Mouse (Mus musculus) CH12.LX (cell line): ENCODE data around the gene B230217C12Rik.

Experiments
- CTCF ChIP-seq, 2 experiments: IDR thresholded peaks in 1 of 2; conservative IDR thresholded peaks in 1 of 2; 2 replicates each; pipeline ENCODE4 v1.5.1; 2011 to 2012; ENCODE audit warnings: low read depth in 2 of 2, low read length in 2 of 2, improper control_type of control experiment in 1 of 2, inconsistent platforms in 1 of 2, mild to moderate bottlenecking in 1 of 2, moderate library complexity in 1 of 2
- EP300 ChIP-seq: IDR thresholded peaks from 2 replicates; pipeline ENCODE4 v1.6.1; 2011; ENCODE audit warnings: low read length, improper control_type of control experiment
- KAT2A ChIP-seq: IDR thresholded peaks from 2 replicates; pipeline ENCODE4 v1.6.1; 2012; ENCODE audit warnings: low read length, improper control_type of control experiment, inconsistent platforms; ENCODE audit not compliant: insufficient replicate concordance
- MAFK ChIP-seq: IDR thresholded peaks from 2 replicates; pipeline ENCODE4 v1.6.1; 2011; ENCODE audit warnings: low read length, improper control_type of control experiment; ENCODE audit not compliant: insufficient replicate concordance
- MAX ChIP-seq: IDR thresholded peaks from 2 replicates; pipeline ENCODE4 v1.6.1; 2011; ENCODE audit warnings: low read length, improper control_type of control experiment
- NRF1 ChIP-seq: IDR thresholded peaks from 2 replicates; pipeline ENCODE4 v1.6.1; 2014; ENCODE audit warnings: low read depth, mild to moderate bottlenecking, inconsistent platforms, low read length, improper control_type of control experiment, moderate library complexity
- ZKSCAN1 ChIP-seq: IDR thresholded peaks from 2 replicates; pipeline ENCODE4 v1.6.1; 2012; ENCODE audit warnings: low read depth, inconsistent platforms, low read length, improper control_type of control experiment, borderline replicate concordance
- ZNF384 ChIP-seq: IDR thresholded peaks from 2 replicates; pipeline ENCODE4 v1.6.1; 2012; ENCODE audit warnings: low read depth, low read length, improper control_type of control experiment, inconsistent platforms

DNA sequence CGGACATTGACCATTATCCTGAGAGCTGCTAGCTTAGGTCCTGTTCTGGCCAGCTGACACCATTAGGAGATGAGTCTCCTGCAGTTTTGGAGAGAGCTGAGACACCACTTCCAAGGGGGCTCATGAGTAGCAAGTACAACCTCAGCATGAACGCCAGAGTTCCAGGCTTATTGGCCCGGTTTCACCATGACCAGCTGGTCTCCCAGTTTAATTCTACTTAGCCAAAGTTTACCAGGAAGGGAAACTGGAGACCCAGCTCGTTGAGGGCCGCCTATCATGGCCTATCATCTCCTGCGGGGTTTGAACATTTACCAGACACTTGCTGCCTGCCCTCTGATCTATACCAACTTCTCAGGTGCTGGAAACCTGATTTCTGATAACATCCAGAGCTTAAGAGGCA is 33.0 kb upstream of the B230217C12Rik start:
- TF ChIP-seq CTCF (conservative IDR thresholded peaks at IDR 0.05 in 1 of 2, IDR thresholded peaks at IDR 0.05 in 1 of 2; ENCODE audit: low read depth in 2 of 2, low read length in 2 of 2) (no peak), MAFK (no peak), ZNF384 (no peak), MAX (no peak), EP300 (no peak), ZKSCAN1 (no peak), KAT2A (no peak), NRF1 (no peak)
